Mouse (Mus musculus) stomach, postnatal 0 days (tissue): Measurements from ENCODE around the gene Dach1.

ENCODE experiments used
- CTCF ChIP-seq: IDR thresholded peaks from 2 replicates; pipeline ENCODE4 v1.5.1; 2016; ENCODE audit warnings: antibody characterized with exemption, low read depth, mild to moderate bottlenecking, moderate library complexity
- EP300 ChIP-seq: optimal IDR thresholded peaks from 2 replicates; pipeline ENCODE3; 2016; ENCODE audit warnings: antibody characterized with exemption

DNA sequence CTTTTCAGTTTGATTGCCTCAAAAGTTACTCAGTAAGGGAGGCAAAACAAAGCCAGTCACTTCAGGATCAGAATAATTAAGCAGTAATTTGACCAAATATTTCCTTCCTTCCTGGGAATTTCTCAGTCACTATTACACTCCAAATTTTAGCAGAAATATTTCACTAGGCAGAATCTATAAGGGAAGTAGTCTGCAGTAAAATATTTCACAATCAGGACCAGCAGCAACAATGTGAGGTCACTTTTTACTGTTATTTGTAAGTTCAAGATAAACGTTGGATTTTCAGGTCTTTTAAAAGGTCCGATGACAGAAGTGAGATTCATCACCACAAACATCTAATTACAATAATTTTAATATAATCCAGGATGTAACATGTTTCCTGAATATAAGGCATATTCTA is 82.2 kb downstream of the Dach1 start:
- TF ChIP-seq EP300, result no peak
- TF ChIP-seq CTCF, result no peak
